ENCODE assay signal across 16 mouse cellular contexts in the genomic region with DNA sequence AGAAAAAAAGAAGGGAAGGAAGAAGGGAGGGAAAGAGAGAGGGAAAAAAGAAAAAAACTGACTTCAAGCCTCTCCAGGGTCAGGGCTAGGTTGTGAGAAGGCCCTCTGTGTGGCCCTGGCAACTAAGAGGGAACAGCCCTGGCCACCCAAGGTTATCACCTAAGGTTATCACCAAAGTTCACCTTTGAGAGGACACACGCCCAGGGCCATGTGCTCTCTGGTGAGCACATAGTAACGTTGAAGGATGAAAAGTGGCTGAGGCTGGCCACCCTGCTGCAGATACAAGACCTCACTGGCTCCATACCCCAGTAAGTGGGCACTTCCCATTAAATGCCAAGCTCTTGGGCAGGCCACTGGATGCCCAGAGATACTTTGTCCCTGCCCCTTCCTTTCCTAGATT. TPM values are rescaled to one million over a fixed set of nuclear protein-coding genes. Genes with fewer than 3 reads are reported as not detected.
DNase-seq lines count a peak whose midpoint lies in the region; ATAC-seq and TF ChIP-seq lines count a peak whose summit lies in the region.
"Had no signal": no experiment of that assay in that cellular context is flagged by ENCODE, and none has a peak within 500 bp of the region (broad histone marks: within the 10 kb centered on the region; RNA-seq: fewer than 3 reads in every experiment).

No protein-coding gene starts in this region.

- H3K4me3 ChIP-seq in heart, embryonic 13.5 days, result no peak overlapping the region
- H3K4me3 ChIP-seq in liver, postnatal 0 days (ENCODE audit: low read depth, low read length), result no peak overlapping the region
- no peak overlapping the region for H3K4me3 ChIP-seq in embryonic facial prominence, embryonic 15.5 days (replicated peaks)
- H3K4me3 ChIP-seq in liver, embryonic 13.5 days (replicated peaks), result no peak overlapping the region
- no peak overlapping the region for H3K4me3 ChIP-seq in hindbrain, embryonic 16.5 days (ENCODE audit: low read length)
- H3K4me3 ChIP-seq: forebrain, embryonic 15.5 days; megakaryocyte, embryonic 14.5 days had no signal

- 0 out of 2 replicates have a peak overlapping the region, but pooled peaks have one; percentile 49 for H3K4me2 ChIP-seq in heart, embryonic 13.5 days
- H3K4me2 ChIP-seq in liver, postnatal 0 days (ENCODE audit: low read depth, low read length), result no peak overlapping the region
- H3K4me2 ChIP-seq in embryonic facial prominence, embryonic 15.5 days (replicated peaks), result no peak overlapping the region
- H3K4me2 ChIP-seq in liver, embryonic 13.5 days, result no peak overlapping the region
- H3K4me2 ChIP-seq in hindbrain, embryonic 16.5 days (ENCODE audit: low read length), result no peak overlapping the region
- H3K4me2 ChIP-seq: forebrain, embryonic 15.5 days had no signal

- H3K27me3 ChIP-seq in heart, embryonic 13.5 days (replicated peaks), result no peaks in the 10 kb centered on the region
- H3K27me3 ChIP-seq in liver, postnatal 0 days (ENCODE audit: insufficient read depth, low read length), result no peaks in the 10 kb centered on the region
- no peaks in the 10 kb centered on the region for H3K27me3 ChIP-seq in embryonic facial prominence, embryonic 15.5 days
- H3K27me3 ChIP-seq in liver, embryonic 13.5 days, result no peaks in the 10 kb centered on the region
- no peaks in the 10 kb centered on the region for H3K27me3 ChIP-seq in hindbrain, embryonic 16.5 days (replicated peaks; ENCODE audit: control insufficient read depth, insufficient read depth, low read length)
- H3K27me3 ChIP-seq: forebrain, embryonic 15.5 days had no signal

- ATAC-seq in heart, embryonic 13.5 days (ENCODE audit: extremely low read depth, insufficient number of reproducible peaks, low FRiP score, low TSS enrichment), result no peak
- ATAC-seq in liver, postnatal 0 days, result no peak
- no peak for ATAC-seq in embryonic facial prominence, embryonic 15.5 days (ENCODE audit: insufficient number of reproducible peaks, low FRiP score, low TSS enrichment, low read depth)
- ATAC-seq in liver, embryonic 13.5 days (ENCODE audit: low read depth), result peak; percentile 63
- no peak for ATAC-seq in hindbrain, embryonic 16.5 days
- ATAC-seq: forebrain, embryonic 15.5 days; intestine, postnatal 0 days; lung, postnatal 0 days had no signal

- WGBS in heart, embryonic 13.5 days, result 19% methylated on average over 2 of the region's 2 CpGs
- 32% methylated on average over 2 of the region's 2 CpGs for WGBS in liver, postnatal 0 days (ENCODE audit: insufficient replicate concordance)
- 64% methylated on average over 2 of the region's 2 CpGs for WGBS in embryonic facial prominence, embryonic 15.5 days
- WGBS in liver, embryonic 13.5 days (ENCODE audit: insufficient replicate concordance), result 29% methylated on average over 2 of the region's 2 CpGs
- 69% methylated on average over 2 of the region's 2 CpGs for WGBS in hindbrain, embryonic 16.5 days

- peaks cover 100% of the 10 kb centered on the region for H3K4me1 ChIP-seq in heart, embryonic 13.5 days
- H3K4me1 ChIP-seq in liver, postnatal 0 days (ENCODE audit: insufficient read depth), result peaks cover 33% of the 10 kb centered on the region
- H3K4me1 ChIP-seq in embryonic facial prominence, embryonic 15.5 days, result peaks cover 97% of the 10 kb centered on the region
- peaks cover 88% of the 10 kb centered on the region for H3K4me1 ChIP-seq in liver, embryonic 13.5 days (replicated peaks)
- peaks cover 17% of the 10 kb centered on the region for H3K4me1 ChIP-seq in hindbrain, embryonic 16.5 days (ENCODE audit: control insufficient read depth, insufficient read depth, low read depth, low read length)

- intact Hi-C loops in heart, postnatal 10 days (cut with DNase I), result no loop called here
- intact Hi-C loops in left cerebral cortex, postnatal 36 days (cut with DNase I), result no loop called here

- TF ChIP-seq EP300 in liver, postnatal 0 days (IDR thresholded peaks at IDR 0.05; ENCODE audit: low read depth), result no peak

- no peak for TF ChIP-seq CTCF in liver, postnatal 0 days (IDR thresholded peaks at IDR 0.05; ENCODE audit: low read depth)

- DNase-seq in heart, postnatal 10 days, result no peak
- peak; percentile 44 for DNase-seq in liver
- DNase-seq in liver, postnatal 0 days, result no peak
- DNase-seq in liver, embryonic 13.5 days, result no peak
- DNase-seq in left cerebral cortex, postnatal 36 days (ENCODE audit: low spot score in 2 of 2), result no peak
- DNase-seq: cerebellum, adult 11 months; cerebellum, postnatal 36 days; heart, adult 18-20 months had no signal

- no peaks in the 10 kb centered on the region for H3K9me3 ChIP-seq in heart, embryonic 13.5 days
- H3K9me3 ChIP-seq in liver, postnatal 0 days (ENCODE audit: low read length), result no peaks in the 10 kb centered on the region
- no peaks in the 10 kb centered on the region for H3K9me3 ChIP-seq in embryonic facial prominence, embryonic 15.5 days (replicated peaks)
- H3K9me3 ChIP-seq in liver, embryonic 13.5 days (replicated peaks), result no peaks in the 10 kb centered on the region
- H3K9me3 ChIP-seq in hindbrain, embryonic 16.5 days (ENCODE audit: control insufficient read depth, low read length), result no peaks in the 10 kb centered on the region
- H3K9me3 ChIP-seq: forebrain, embryonic 15.5 days; megakaryocyte, embryonic 14.5 days had no signal

- peak overlapping the region; percentile 13; the same call in 1 of the 2 replicates for H3K9ac ChIP-seq in heart, embryonic 13.5 days
- no peak overlapping the region for H3K9ac ChIP-seq in liver, postnatal 0 days (replicated peaks)
- no peak overlapping the region for H3K9ac ChIP-seq in embryonic facial prominence, embryonic 15.5 days
- H3K9ac ChIP-seq in liver, embryonic 13.5 days, result no peak overlapping the region
- no peak overlapping the region for H3K9ac ChIP-seq in hindbrain, embryonic 16.5 days (ENCODE audit: low read depth, low read length)
- H3K9ac ChIP-seq: forebrain, embryonic 15.5 days; hindbrain, embryonic 14.5 days had no signal

- peaks cover 31% of the 10 kb centered on the region for H3K36me3 ChIP-seq in heart, embryonic 13.5 days
- no peaks in the 10 kb centered on the region for H3K36me3 ChIP-seq in liver, postnatal 0 days (replicated peaks; ENCODE audit: insufficient read depth, low read length)
- H3K36me3 ChIP-seq in embryonic facial prominence, embryonic 15.5 days, result 0 out of 2 replicates have a peak, but pooled peaks cover 5% of the 10 kb centered on the region
- H3K36me3 ChIP-seq in liver, embryonic 13.5 days, result no peaks in the 10 kb centered on the region
- no peaks in the 10 kb centered on the region for H3K36me3 ChIP-seq in hindbrain, embryonic 16.5 days (ENCODE audit: control insufficient read depth, insufficient read depth, low read length)
- H3K36me3 ChIP-seq: forebrain, embryonic 15.5 days had no signal

- peak overlapping the region; percentile 95 for H3K27ac ChIP-seq in heart, embryonic 13.5 days (replicated peaks)
- H3K27ac ChIP-seq in liver, postnatal 0 days (ENCODE audit: low read depth), result no peak overlapping the region
- peak overlapping the region; percentile 87 for H3K27ac ChIP-seq in embryonic facial prominence, embryonic 15.5 days (replicated peaks)
- H3K27ac ChIP-seq in liver, embryonic 13.5 days, result 0 out of 2 replicates have a peak overlapping the region, but pooled peaks have one; percentile 50
- no peak overlapping the region for H3K27ac ChIP-seq in hindbrain, embryonic 16.5 days (ENCODE audit: low read depth, low read length)
- H3K27ac ChIP-seq: hindbrain, embryonic 14.5 days had no signal

RNA-seq across cellular contexts. Expression of a gene that starts 42.6 kb away (rescaled TPM):
- 18.5 and 19.3 TPM in 2 replicates for polyA plus RNA-seq in heart, embryonic 13.5 days (2015; fragmentation: Nextera tagmentation; extraction: Ambion mirVana)
- total RNA-seq in heart, postnatal 10 days (2021), result 10 to 100 TPM; 16.1 to 19.4 TPM
- 1.8 and 2.9 TPM in 2 replicates for polyA plus RNA-seq in liver, postnatal 0 days (2015; fragmentation: Nextera tagmentation; extraction: Ambion mirVana)
- polyA plus RNA-seq in embryonic facial prominence, embryonic 15.5 days (2015; fragmentation: Nextera tagmentation; extraction: Ambion mirVana), result 12.8 and 15.5 TPM in 2 replicates
- 2.5 and 2.8 TPM in 2 replicates for polyA plus RNA-seq in liver, embryonic 13.5 days (2015; fragmentation: Nextera tagmentation; extraction: Ambion mirVana)
- polyA plus RNA-seq in hindbrain, embryonic 16.5 days (2015; fragmentation: Nextera tagmentation; extraction: Ambion mirVana), result 1.4 and 1.6 TPM in 2 replicates
- 1 to 10 TPM; 1.7 to 3.6 TPM for total RNA-seq in left cerebral cortex, postnatal 36 days (2021)

Comparison
In these comparisons a context has a peak if more than half of its experiments do, and no peak if none do; other contexts are left out.
1. H3K27ac ChIP-seq: peak in heart, embryonic 13.5 days (single experiment), embryonic facial prominence, embryonic 15.5 days (single experiment) and liver, embryonic 13.5 days (single experiment); none in liver, postnatal 0 days (single experiment) and hindbrain, embryonic 16.5 days (single experiment).